Mouse (Mus musculus): ENCODE measurements around the gene Arpc1a. TPM values are rescaled to one million over a fixed set of nuclear protein-coding genes. Genes with fewer than 3 reads are reported as not detected.
A peak's percentile ranks its signal among the peaks of the same experiment; 100 is the strongest.

Arpc1a gene
- total and polyA plus RNA-seq, 3 experiments, result 85.8 to 306 (median 187) TPM

DNA sequence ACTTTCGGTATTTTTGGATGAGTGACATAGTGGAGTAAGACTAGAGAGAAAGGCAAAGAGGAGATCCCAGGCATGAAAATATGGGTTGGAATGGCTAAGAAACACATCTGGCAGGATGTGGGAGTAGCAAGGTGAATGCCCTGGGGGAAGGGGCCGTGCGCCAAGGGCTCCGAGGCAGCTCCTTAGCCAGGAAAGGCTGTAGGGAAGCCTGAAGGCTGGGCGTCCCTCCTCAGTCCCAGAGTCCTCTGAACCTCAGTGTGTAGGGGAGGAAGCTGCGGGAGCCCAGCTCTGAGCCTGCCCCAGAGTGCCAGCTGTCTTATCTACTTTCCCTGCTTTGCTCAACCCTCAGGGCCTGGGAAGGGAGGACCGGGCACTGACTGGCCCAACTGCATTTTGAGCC lies 37.3 kb downstream of the Arpc1a start:
- Histone ChIP-seq H3K27me3 (ENCODE audit: control insufficient read depth in 1 of 2, insufficient read depth in 2 of 2, low read length in 2 of 2) (no peaks in the 10 kb centered on the region), H3K9ac (ENCODE audit: control insufficient read depth, low read depth, low read length, poor library complexity, severe bottlenecking) (no peak overlapping the region), H3K27ac (ENCODE audit: control insufficient read depth, low read depth, low read length) (no peak overlapping the region), H3K4me1 (ENCODE audit: control insufficient read depth in 1 of 2, insufficient read depth in 2 of 2, low read length in 2 of 2) (peaks cover 2 to 11% of the 10 kb centered on the region in 2 experiments; a peak in 3 of 4 replicates), H3K79me2 (ENCODE audit: control insufficient read depth, insufficient read depth, low read length, poor library complexity) (peaks cover 45% of the 10 kb centered on the region), H3K9me3 (replicated peaks; ENCODE audit: insufficient read depth, low read length) (no peaks in the 10 kb centered on the region), H3K36me3 (ENCODE audit: control insufficient read depth in 1 of 2, insufficient read depth in 2 of 2, low read length in 2 of 2) (peaks cover 3 to 10% of the 10 kb centered on the region in 2 experiments), H3K4me3 (ENCODE audit: control insufficient read depth in 1 of 2, insufficient read depth in 1 of 2, low read depth in 2 of 2, low read length in 2 of 2) (no peak overlapping the region)
- no peak for TF ChIP-seq MAZ (IDR thresholded peaks at IDR 0.05; ENCODE audit: low read depth, low read length)
- TF ChIP-seq SIN3A (IDR thresholded peaks at IDR 0.05; ENCODE audit: low read length), result no peak
- TF ChIP-seq POLR2AphosphoS5 (IDR thresholded peaks at IDR 0.05; ENCODE audit: borderline replicate concordance, low read depth, low read length), result no peak
- TF ChIP-seq ZMIZ1 (IDR thresholded peaks at IDR 0.05; ENCODE audit: low read depth, low read length), result no peak
- TF ChIP-seq MEF2A (IDR thresholded peaks at IDR 0.05; ENCODE audit: extremely low read depth, insufficient replicate concordance, low read depth, low read length, poor library complexity, severe bottlenecking), result no peak
- no peak for DNase-seq (ENCODE audit: low read depth, low spot score)

GRCm38 (mm10) chr5:145123396-145123795 lies 39.8 kb downstream of the Arpc1a start:
- Histone ChIP-seq H3K4me1 (ENCODE audit: control insufficient read depth in 1 of 2, insufficient read depth in 2 of 2, low read length in 2 of 2) (no peaks in the 10 kb centered on the region), H3K9me3 (replicated peaks; ENCODE audit: insufficient read depth, low read length) (no peaks in the 10 kb centered on the region), H3K79me2 (ENCODE audit: control insufficient read depth, insufficient read depth, low read length, poor library complexity) (peaks cover 24% of the 10 kb centered on the region), H3K27me3 (ENCODE audit: control insufficient read depth in 1 of 2, insufficient read depth in 2 of 2, low read length in 2 of 2) (no peaks in the 10 kb centered on the region), H3K36me3 (ENCODE audit: control insufficient read depth in 1 of 2, insufficient read depth in 2 of 2, low read length in 2 of 2) (peaks cover 0 to 6% of the 10 kb centered on the region in 2 experiments; a peak in 2 of 4 replicates), H3K9ac (ENCODE audit: control insufficient read depth, low read depth, low read length, poor library complexity, severe bottlenecking) (no peak overlapping the region), H3K27ac (ENCODE audit: control insufficient read depth, low read depth, low read length) (no peak overlapping the region), H3K4me3 (ENCODE audit: control insufficient read depth in 1 of 2, insufficient read depth in 1 of 2, low read depth in 2 of 2, low read length in 2 of 2) (no peak overlapping the region)
- TF ChIP-seq NELFE (IDR thresholded peaks at IDR 0.05; ENCODE audit: low read depth, low read length) (no peak), POLR2A (IDR thresholded peaks at IDR 0.05; ENCODE audit: control insufficient read depth in 1 of 2, insufficient read depth in 1 of 2, low read depth in 1 of 2, low read length in 2 of 2, poor library complexity in 1 of 2) (0 out of 4 replicates have a peak, but pooled peaks of 1 of the 2 experiments have one; percentile 4)
- no peak for DNase-seq (ENCODE audit: low read depth, low spot score)

GRCm38 (mm10) chr5:145126580-145126979 lies 43.0 kb downstream of the Arpc1a start:
- H3K27me3 ChIP-seq (ENCODE audit: control insufficient read depth in 1 of 2, insufficient read depth in 2 of 2, low read length in 2 of 2), result no peaks in the 10 kb centered on the region
- TF ChIP-seq NELFE (IDR thresholded peaks at IDR 0.05; ENCODE audit: low read depth, low read length), result no peak
- TF ChIP-seq POLR2AphosphoS2 (IDR thresholded peaks at IDR 0.05; ENCODE audit: low read length), result peak; percentile 12; the same call in 1 of the 2 replicates
- TF ChIP-seq SMC3 (IDR thresholded peaks at IDR 0.05; ENCODE audit: low read depth, low read length), result no peak
- TF ChIP-seq ZNF384 (IDR thresholded peaks at IDR 0.05; ENCODE audit: low read depth, low read length), result no peak
- H3K4me1 ChIP-seq (ENCODE audit: control insufficient read depth in 1 of 2, insufficient read depth in 2 of 2, low read length in 2 of 2), result no peaks in the 10 kb centered on the region
- H3K9me3 ChIP-seq (replicated peaks; ENCODE audit: insufficient read depth, low read length), result no peaks in the 10 kb centered on the region
- H3K27ac ChIP-seq (ENCODE audit: control insufficient read depth, low read depth, low read length), result no peak overlapping the region
- no peak overlapping the region for H3K9ac ChIP-seq (ENCODE audit: control insufficient read depth, low read depth, low read length, poor library complexity, severe bottlenecking)
- no peak overlapping the region for H3K4me3 ChIP-seq (ENCODE audit: control insufficient read depth in 1 of 2, insufficient read depth in 1 of 2, low read depth in 2 of 2, low read length in 2 of 2)
- peaks cover 0 to 6% of the 10 kb centered on the region in 2 experiments; a peak in 2 of 4 replicates for H3K36me3 ChIP-seq (ENCODE audit: control insufficient read depth in 1 of 2, insufficient read depth in 2 of 2, low read length in 2 of 2)
- no peak for DNase-seq (ENCODE audit: low read depth, low spot score)
- H3K79me2 ChIP-seq (ENCODE audit: control insufficient read depth, insufficient read depth, low read length, poor library complexity), result no peaks in the 10 kb centered on the region; the same call in 1 of the 2 replicates
